Mouse (Mus musculus) mature B cell (primary cell): Measurements from ENCODE around the gene Rslcan18.
"Not testable (repeated sequence)": the region's sequence is repeated elsewhere in the genome, so short reads cannot be mapped to it uniquely, and the experiment has no call there.

Experiments
- in situ Hi-C: fragments of 300-500 bp; cut with MboI; formaldehyde crosslinking; loops from 2 replicates; pipeline ENCODE4 v1.14.3; 2019

The Rslcan18 gene

GRCm38 (mm10) chr13:67116163-67116562 is at the start of gene Rslcan18:
TSS of gene Rslcan18 (minus strand) at chr13:67116263.
- in situ Hi-C loops: not testable (repeated sequence)

GRCm38 (mm10) chr13:67128038-67128721 is 12.1 kb upstream of the Rslcan18 start:
- in situ Hi-C loops: no loop called here

- in situ Hi-C loops: not testable (repeated sequence)
Observed at GRCm38 (mm10) chr13:67127507-67127906, 11.4 kb upstream of the Rslcan18 start.

GRCm38 (mm10) chr13:67124460-67124859 is 8.4 kb upstream of the Rslcan18 start:
- in situ Hi-C loops: no loop called here

GRCm38 (mm10) chr13:67121360-67121759 is 5.3 kb upstream of the Rslcan18 start, which contains the start of gene Zfp759:
TSS of gene Zfp759 (plus strand) at chr13:67121660.
- in situ Hi-C loops: not testable (repeated sequence)

GRCm38 (mm10) chr13:67113287-67113686 is 2.8 kb downstream of the Rslcan18 start:
- in situ Hi-C loops: no loop called here

- in situ Hi-C loops: no loop called here
Observed at GRCm38 (mm10) chr13:67112096-67112495, 4.0 kb downstream of the Rslcan18 start.

GRCm38 (mm10) chr13:67108821-67109206 is 7.2 kb downstream of the Rslcan18 start:
- in situ Hi-C loops: no loop called here

- in situ Hi-C loops: no loop called here
Observed at GRCm38 (mm10) chr13:67108194-67108820, 7.8 kb downstream of the Rslcan18 start, which contains the start of gene Gm28557. TSS of gene Gm28557 (minus strand) at chr13:67108604.

GRCm38 (mm10) chr13:67107681-67108080 is 8.4 kb downstream of the Rslcan18 start:
- in situ Hi-C loops: no loop called here

GRCm38 (mm10) chr13:67097876-67098275 is 18.2 kb downstream of the Rslcan18 start, which contains the start of gene Zfp708:
TSS of gene Zfp708 (minus strand) at chr13:67097976.
- in situ Hi-C loops: no loop called here

GRCm38 (mm10) chr13:67090154-67090553 is 25.9 kb downstream of the Rslcan18 start:
- in situ Hi-C loops: no loop called here

GRCm38 (mm10) chr13:67081946-67082345 is 34.1 kb downstream of the Rslcan18 start:
- in situ Hi-C loops: no loop called here

GRCm38 (mm10) chr13:67081142-67081713 is 34.8 kb downstream of the Rslcan18 start:
- in situ Hi-C loops: no loop called here

- in situ Hi-C loops: no loop called here
Observed at GRCm38 (mm10) chr13:67077244-67077643, 38.8 kb downstream of the Rslcan18 start.

GRCm38 (mm10) chr13:67072786-67073185 is 43.3 kb downstream of the Rslcan18 start:
- in situ Hi-C loops: no loop called here

GRCm38 (mm10) chr13:67065386-67065785 is 50.7 kb downstream of the Rslcan18 start:
- in situ Hi-C loops: no loop called here

- in situ Hi-C loops: no loop called here
Observed at GRCm38 (mm10) chr13:67062427-67062826, 53.6 kb downstream of the Rslcan18 start.

GRCm38 (mm10) chr13:67060786-67061358 is 55.2 kb downstream of the Rslcan18 start, which contains the start of gene Zfp712:
TSS of gene Zfp712 (minus strand) at chr13:67061170.
- in situ Hi-C loops: no loop called here

GRCm38 (mm10) chr13:67060161-67060785 is 55.8 kb downstream of the Rslcan18 start:
- in situ Hi-C loops: no loop called here
